In genomic region chr14:96471812-96472211, GRCm38 (mm10) we compare ENCODE assay signal across 29 mouse cellular contexts. TPM values are rescaled to one million over a fixed set of nuclear protein-coding genes. Genes with fewer than 3 reads are reported as not detected.
DNase-seq lines count a peak whose midpoint lies in the region; ATAC-seq and TF ChIP-seq lines count a peak whose summit lies in the region.
"Had no signal": no experiment of that assay in that cellular context is flagged by ENCODE, and none has a peak within 500 bp of the region (broad histone marks: within the 10 kb centered on the region; RNA-seq: fewer than 3 reads in every experiment).

No protein-coding gene starts in this region.

- H3K9ac ChIP-seq in forebrain, embryonic 13.5 days, result no peak overlapping the region
- H3K9ac ChIP-seq in midbrain, embryonic 14.5 days (replicated peaks; ENCODE audit: low read length), result no peak overlapping the region
- H3K9ac ChIP-seq in midbrain, embryonic 13.5 days (replicated peaks), result no peak overlapping the region
- no peak overlapping the region for H3K9ac ChIP-seq in forebrain, embryonic 16.5 days (replicated peaks; ENCODE audit: low read depth, low read length)
- no peak overlapping the region for H3K9ac ChIP-seq in intestine, embryonic 16.5 days (ENCODE audit: low read depth, low read length)
- H3K9ac ChIP-seq: embryonic facial prominence, embryonic 13.5 days; hindbrain, embryonic 12.5 days had no signal

- DNase-seq in forebrain, embryonic 10.5 days (ENCODE audit: extremely low spot score, low spot score), result no peak
- DNase-seq in midbrain, embryonic 14.5 days, result peak; percentile 28
- peak; percentile 77 for DNase-seq in brain, embryonic 14.5 days (ENCODE audit: low read depth)
- DNase-seq: adrenal gland, postnatal 14 days; B cell, adult 2 months; cerebellum, adult 11-12 months; cerebellum, adult 8-10 months; cerebellum, postnatal 10 days; cerebellum, postnatal 36 days; embryo, embryonic 11 days; gastrocnemius, adult 2 months; gastrocnemius, postnatal 14 days; heart, adult 11 months; kidney, adult 11 months had no signal

- H3K27ac ChIP-seq in forebrain, embryonic 13.5 days, result no peak overlapping the region
- H3K27ac ChIP-seq in forebrain, embryonic 10.5 days, result no peak overlapping the region
- H3K27ac ChIP-seq in midbrain, embryonic 14.5 days (replicated peaks; ENCODE audit: low read depth, low read length), result no peak overlapping the region
- H3K27ac ChIP-seq in midbrain, embryonic 13.5 days, result no peak overlapping the region
- no peak overlapping the region for H3K27ac ChIP-seq in forebrain, embryonic 16.5 days (ENCODE audit: low read length)
- H3K27ac ChIP-seq in intestine, embryonic 16.5 days (ENCODE audit: low read length), result no peak overlapping the region
- H3K27ac ChIP-seq: embryonic facial prominence, embryonic 10.5 days; embryonic facial prominence, embryonic 13.5 days; gastrocnemius, adult 2 months; hindbrain, embryonic 12.5 days had no signal

- no peaks in the 10 kb centered on the region for H3K27me3 ChIP-seq in forebrain, embryonic 13.5 days
- H3K27me3 ChIP-seq in forebrain, embryonic 10.5 days (ENCODE audit: poor library complexity, severe bottlenecking), result no peaks in the 10 kb centered on the region
- H3K27me3 ChIP-seq in midbrain, embryonic 14.5 days (ENCODE audit: control insufficient read depth, insufficient read depth, low read length), result no peaks in the 10 kb centered on the region
- H3K27me3 ChIP-seq in midbrain, embryonic 13.5 days, result no peaks in the 10 kb centered on the region
- no peaks in the 10 kb centered on the region for H3K27me3 ChIP-seq in forebrain, embryonic 16.5 days (replicated peaks; ENCODE audit: control insufficient read depth, insufficient read depth, low read length)
- H3K27me3 ChIP-seq in intestine, embryonic 16.5 days (replicated peaks; ENCODE audit: control insufficient read depth, insufficient read depth, low read length), result no peaks in the 10 kb centered on the region
- H3K27me3 ChIP-seq: CH12.LX; embryonic facial prominence, embryonic 13.5 days; hindbrain, embryonic 12.5 days; Patski had no signal

- ATAC-seq in forebrain, embryonic 13.5 days, result peak; percentile 45; the same call in 1 of the 2 replicates
- ATAC-seq in midbrain, embryonic 14.5 days (ENCODE audit: low FRiP score, low TSS enrichment), result no peak
- no peak for ATAC-seq in midbrain, embryonic 13.5 days
- ATAC-seq in forebrain, embryonic 16.5 days, result peak; percentile 73
- no peak for ATAC-seq in intestine, embryonic 16.5 days
- ATAC-seq: hindbrain, embryonic 16.5 days; Patski had no signal

- no peaks in the 10 kb centered on the region for H3K9me3 ChIP-seq in forebrain, embryonic 13.5 days (replicated peaks)
- H3K9me3 ChIP-seq in forebrain, embryonic 10.5 days, result no peaks in the 10 kb centered on the region
- H3K9me3 ChIP-seq in midbrain, embryonic 14.5 days (ENCODE audit: control insufficient read depth, low read length), result no peaks in the 10 kb centered on the region
- no peaks in the 10 kb centered on the region for H3K9me3 ChIP-seq in midbrain, embryonic 13.5 days
- H3K9me3 ChIP-seq in forebrain, embryonic 16.5 days (ENCODE audit: control insufficient read depth, low read length), result no peaks in the 10 kb centered on the region
- no peaks in the 10 kb centered on the region for H3K9me3 ChIP-seq in intestine, embryonic 16.5 days (ENCODE audit: control insufficient read depth, low read length)
- H3K9me3 ChIP-seq: embryonic facial prominence, embryonic 10.5 days; embryonic facial prominence, embryonic 13.5 days; hindbrain, embryonic 12.5 days had no signal

- no peak overlapping the region for H3K4me2 ChIP-seq in forebrain, embryonic 13.5 days
- H3K4me2 ChIP-seq in midbrain, embryonic 14.5 days (ENCODE audit: low read length), result no peak overlapping the region
- no peak overlapping the region for H3K4me2 ChIP-seq in midbrain, embryonic 13.5 days (replicated peaks)
- no peak overlapping the region for H3K4me2 ChIP-seq in forebrain, embryonic 16.5 days (ENCODE audit: low read length)
- H3K4me2 ChIP-seq in intestine, embryonic 16.5 days (ENCODE audit: low read depth, low read length), result no peak overlapping the region
- H3K4me2 ChIP-seq: embryonic facial prominence, embryonic 13.5 days; heart, embryonic 11.5 days; hindbrain, embryonic 12.5 days had no signal

- TF ChIP-seq POLR2A in brain, embryonic 14.5 days (IDR thresholded peaks at IDR 0.05; ENCODE audit: borderline replicate concordance, extremely low read depth, insufficient read depth, insufficient read length, poor library complexity, severe bottlenecking), result no peak

- WGBS in forebrain, embryonic 13.5 days, result 17% methylated on average over 2 of the region's 2 CpGs
- WGBS in forebrain, embryonic 10.5 days, result 63% methylated on average over 2 of the region's 2 CpGs
- WGBS in midbrain, embryonic 14.5 days, result 51% methylated on average over 2 of the region's 2 CpGs
- 42% methylated on average over 2 of the region's 2 CpGs for WGBS in midbrain, embryonic 13.5 days
- 11% methylated on average over 2 of the region's 2 CpGs for WGBS in forebrain, embryonic 16.5 days
- 88% methylated on average over 2 of the region's 2 CpGs for WGBS in intestine, embryonic 16.5 days

- no peak for TF ChIP-seq CTCF in brain, embryonic 14.5 days (IDR thresholded peaks at IDR 0.05; ENCODE audit: borderline replicate concordance, extremely low read depth, insufficient read depth, insufficient read length)

- no peaks in the 10 kb centered on the region for H3K4me1 ChIP-seq in forebrain, embryonic 13.5 days
- no peaks in the 10 kb centered on the region for H3K4me1 ChIP-seq in forebrain, embryonic 10.5 days
- H3K4me1 ChIP-seq in midbrain, embryonic 14.5 days (ENCODE audit: control insufficient read depth, insufficient read depth, low read length), result no peaks in the 10 kb centered on the region
- H3K4me1 ChIP-seq in midbrain, embryonic 13.5 days (replicated peaks), result no peaks in the 10 kb centered on the region
- no peaks in the 10 kb centered on the region; the same call in 1 of the 2 replicates for H3K4me1 ChIP-seq in forebrain, embryonic 16.5 days (replicated peaks; ENCODE audit: control insufficient read depth, insufficient read depth, low read length)
- no peaks in the 10 kb centered on the region for H3K4me1 ChIP-seq in intestine, embryonic 16.5 days (ENCODE audit: control insufficient read depth, insufficient read depth, low read length)
- H3K4me1 ChIP-seq: embryonic facial prominence, embryonic 10.5 days; embryonic facial prominence, embryonic 13.5 days; hindbrain, embryonic 12.5 days had no signal

- H3K4me3 ChIP-seq in forebrain, embryonic 13.5 days, result no peak overlapping the region
- no peak overlapping the region for H3K4me3 ChIP-seq in forebrain, embryonic 10.5 days
- no peak overlapping the region for H3K4me3 ChIP-seq in midbrain, embryonic 14.5 days (replicated peaks; ENCODE audit: low read depth, low read length)
- H3K4me3 ChIP-seq in midbrain, embryonic 13.5 days (replicated peaks), result no peak overlapping the region
- no peak overlapping the region for H3K4me3 ChIP-seq in forebrain, embryonic 16.5 days (replicated peaks; ENCODE audit: low read length)
- no peak overlapping the region for H3K4me3 ChIP-seq in intestine, embryonic 16.5 days (ENCODE audit: low read length)
- H3K4me3 ChIP-seq: embryonic facial prominence, embryonic 10.5 days; embryonic facial prominence, embryonic 13.5 days; erythroblast, embryonic 14.5 days; gastrocnemius, adult 2 months; hindbrain, embryonic 12.5 days had no signal

- H3K36me3 ChIP-seq in forebrain, embryonic 13.5 days (ENCODE audit: poor library complexity, severe bottlenecking), result no peaks in the 10 kb centered on the region
- H3K36me3 ChIP-seq in forebrain, embryonic 10.5 days (replicated peaks), result no peaks in the 10 kb centered on the region
- H3K36me3 ChIP-seq in midbrain, embryonic 14.5 days (ENCODE audit: control insufficient read depth, insufficient read depth, low read length), result no peaks in the 10 kb centered on the region
- H3K36me3 ChIP-seq in midbrain, embryonic 13.5 days, result no peaks in the 10 kb centered on the region
- no peaks in the 10 kb centered on the region for H3K36me3 ChIP-seq in forebrain, embryonic 16.5 days (ENCODE audit: control insufficient read depth, insufficient read depth)
- no peaks in the 10 kb centered on the region for H3K36me3 ChIP-seq in intestine, embryonic 16.5 days (ENCODE audit: control insufficient read depth, insufficient read depth, low read length)
- H3K36me3 ChIP-seq: embryonic facial prominence, embryonic 10.5 days; embryonic facial prominence, embryonic 13.5 days; G1E; hindbrain, embryonic 12.5 days had no signal

RNA-seq across cellular contexts. Expression of gene Klhl1, which starts 47.1 kb away (rescaled TPM):
- 0.98 and 1.5 TPM in 2 replicates for polyA plus RNA-seq in forebrain, embryonic 13.5 days (2015; fragmentation: Nextera tagmentation; extraction: Ambion mirVana)
- polyA plus RNA-seq in forebrain, embryonic 10.5 days (2016; fragmentation: Nextera tagmentation; extraction: Ambion mirVana), result 0.05 and 0.06 TPM in 2 replicates
- 11.8 and 14.1 TPM in 2 replicates for polyA plus RNA-seq in midbrain, embryonic 14.5 days (2014; fragmentation: Nextera tagmentation; extraction: Ambion mirVana)
- polyA plus RNA-seq in midbrain, embryonic 13.5 days (2015; fragmentation: Nextera tagmentation; extraction: Ambion mirVana), result 8.5 and 9.3 TPM in 2 replicates
- polyA plus RNA-seq in brain, embryonic 14.5 days (2012; rRNA removed), result 4.0 and 6.3 TPM in 2 replicates
- 2.2 and 3.1 TPM in 2 replicates for polyA plus RNA-seq in forebrain, embryonic 16.5 days (2015; fragmentation: Nextera tagmentation; extraction: Ambion mirVana)
- 0.42 and 0.45 TPM in 2 replicates for polyA plus RNA-seq in intestine, embryonic 16.5 days (2015; fragmentation: Nextera tagmentation; extraction: Ambion mirVana)
- polyA plus RNA-seq: erythroblast, embryonic 14.5 days; G1E; heart, embryonic 11.5 days; heart, embryonic 14.5 days; heart, postnatal 0 days; Patski had no signal

Comparison
In these comparisons a context has a peak if more than half of its experiments do, and no peak if none do; other contexts are left out.
1. ATAC-seq: peak in forebrain, embryonic 13.5 days (single experiment) and forebrain, embryonic 16.5 days (single experiment); none in midbrain, embryonic 14.5 days (single experiment), midbrain, embryonic 13.5 days (single experiment) and intestine, embryonic 16.5 days (single experiment).